Mouse (Mus musculus) macrophage (primary cell): ENCODE measurements around the gene Ndufb8. TPM values are rescaled to one million over a fixed set of nuclear protein-coding genes. Genes with fewer than 3 reads are reported as not detected.

Experiments
- H3K27ac ChIP-seq: fragments of 350-480 bp; formaldehyde crosslinking; 2 replicates; pipeline ENCODE4 v1.9.0; 2021
- H3K36me3 ChIP-seq: fragments of 350-480 bp; formaldehyde crosslinking; 2 replicates; pipeline ENCODE4 v1.9.0; 2021; ENCODE audit errors: inconsistent target
- H3K4me3 ChIP-seq: fragments of 350-480 bp; formaldehyde crosslinking; 2 replicates; pipeline ENCODE4 v1.9.0; 2021; ENCODE audit errors: inconsistent target
- H3K79me2 ChIP-seq: fragments of 350-480 bp; formaldehyde crosslinking; 2 replicates; pipeline ENCODE4 v1.9.0; 2021; ENCODE audit errors: inconsistent target
- WGBS: methylation state at CpG from one replicate; pipeline ENCODE4 v1.1.7; 2026; ENCODE audit warnings: inconsistent platforms; ENCODE audit not compliant: missing documents; 5-methylcytosine and 5-hydroxymethylcytosine counted together
- polyA plus RNA-seq: library from polyadenylated mRNA; stranded (reverse); fragments of 250-400 nt; gene quantifications from 3 replicates; pipeline ENCODE4 v1.2.4, GENCODE M21; 2018; ENCODE audit warnings: inconsistent platforms
- total RNA-seq, 78 experiments: library from RNA; depleted of rRNA; stranded (reverse); fragments of 250-400 nt; gene quantifications; 1 replicate in 9 of 78; 2 replicates in 24 of 78; 3 replicates in 43 of 78; 4 replicates in 2 of 78; pipeline ENCODE4 v1.2.4; 2018; ENCODE audit warnings: inconsistent platforms in 56 of 78

Gene Ndufb8
- 10 to 100 TPM; 11.6 to 87.2 (median 31.0) TPM for total RNA-seq (2018; cell fraction: chromatin; rRNA removed)
- total RNA-seq (2018; cell fraction: cytosol; rRNA removed) = 100 to 1,000 TPM; 185 to 301 (median 252) TPM
- 100 to 1,000 TPM in 3 of 26 experiments, 10 to 100 TPM in 23; 28.3 to 123 (median 56.3) TPM for total RNA-seq (2018; cell fraction: nucleus; rRNA removed)
- 162 to 351 TPM (median 235 TPM) in 3 replicates for polyA plus RNA-seq

DNA sequence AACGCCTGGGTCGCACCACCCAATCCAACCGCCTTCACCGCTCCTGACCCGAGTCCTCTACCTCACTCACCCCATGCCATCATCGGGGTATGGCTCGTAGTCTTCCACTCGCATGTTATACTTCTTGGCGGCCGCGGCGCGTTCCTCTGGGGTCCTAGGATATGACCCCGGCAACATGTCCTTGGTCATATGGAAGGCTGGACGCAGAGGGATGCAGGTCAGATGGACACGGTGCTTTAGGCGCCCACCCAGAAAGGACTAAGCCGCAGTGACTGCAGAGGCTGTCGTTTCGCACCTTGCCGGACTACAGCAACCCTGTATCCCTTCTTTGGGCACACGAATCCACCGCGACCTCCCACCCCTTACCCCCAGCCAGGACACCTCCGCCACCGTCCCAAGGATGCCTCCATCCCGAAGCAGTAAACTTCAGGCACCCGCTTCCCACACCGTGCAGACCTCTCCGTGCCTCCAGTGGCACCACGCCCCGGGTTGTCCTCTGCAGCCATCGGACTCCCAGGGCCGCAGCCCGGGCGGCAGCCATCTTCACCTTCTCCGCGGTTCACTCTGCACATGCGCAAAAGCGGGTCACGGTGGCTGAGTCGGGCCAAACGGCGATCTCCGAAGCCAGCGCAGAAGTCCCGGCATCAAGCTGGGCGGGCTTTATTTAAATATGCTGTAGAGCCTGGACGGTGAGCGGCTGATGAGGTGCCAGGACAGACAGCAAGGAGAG is at the start of gene Ndufb8:
Gene Ndufb8, minus strand, starts transcription at position 580 of the 730 bp plus-strand sequence.
- Histone ChIP-seq H3K27ac (peak within 1 kb of the TSS; percentile 79), H3K4me3 (peak within 1 kb of the TSS; percentile 99), H3K36me3 (peaks cover 35% of the 10 kb centered on the region), H3K79me2 (peaks cover 27% of the 10 kb centered on the region)
- WGBS = 1% methylated on average over 50 of the region's 50 CpGs

DNA sequence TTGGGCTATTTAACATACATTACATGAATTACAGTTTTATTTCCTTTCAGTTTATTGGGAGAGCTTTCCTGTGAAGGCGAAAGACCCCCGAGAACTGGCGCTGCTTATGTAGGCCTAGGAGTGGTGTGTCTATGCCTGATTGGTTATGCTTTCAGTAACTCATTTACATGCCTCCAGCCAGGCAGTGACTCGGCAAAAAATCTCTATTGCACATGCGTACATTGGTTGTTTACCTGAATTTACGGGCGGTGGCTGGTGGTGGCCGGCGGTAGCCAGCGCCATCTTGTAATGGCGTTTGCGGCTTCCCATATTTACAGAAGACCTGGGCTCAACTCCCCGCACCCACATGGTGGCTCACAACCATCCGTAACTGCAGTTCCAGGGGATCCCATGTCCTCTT is 38.9 kb upstream of the Ndufb8 start:
- WGBS = 96% methylated on average over 10 of the region's 14 CpGs
- H3K36me3 ChIP-seq = no peaks in the 10 kb centered on the region
- no peaks in the 10 kb centered on the region for H3K79me2 ChIP-seq
- H3K27ac ChIP-seq = no peak overlapping the region
- H3K4me3 ChIP-seq = no peak overlapping the region

- WGBS = 62% methylated on average over 6 of the region's 6 CpGs
- Histone ChIP-seq H3K79me2 (no peaks in the 10 kb centered on the region), H3K4me3 (no peak overlapping the region), H3K27ac (no peak overlapping the region), H3K36me3 (no peaks in the 10 kb centered on the region)
Observed at GRCm38 (mm10) chr19:44591638-44592037, 36.4 kb upstream of the Ndufb8 start.

- no peak overlapping the region for H3K4me3 ChIP-seq
- 29% methylated on average over 18 of the region's 18 CpGs for WGBS
- no peak overlapping the region for H3K27ac ChIP-seq
- H3K79me2 ChIP-seq = no peaks in the 10 kb centered on the region
- H3K36me3 ChIP-seq = no peaks in the 10 kb centered on the region
Observed at GRCm38 (mm10) chr19:44590992-44591391, 35.8 kb upstream of the Ndufb8 start.

GRCm38 (mm10) chr19:44589591-44590223 is 34.5 kb upstream of the Ndufb8 start:
- H3K36me3 ChIP-seq = no peaks in the 10 kb centered on the region
- whole genome bisulfite sequencing = 73% methylated on average over 7 of the region's 7 CpGs
- no peak overlapping the region for H3K4me3 ChIP-seq
- no peaks in the 10 kb centered on the region for H3K79me2 ChIP-seq
- no peak overlapping the region for H3K27ac ChIP-seq

DNA sequence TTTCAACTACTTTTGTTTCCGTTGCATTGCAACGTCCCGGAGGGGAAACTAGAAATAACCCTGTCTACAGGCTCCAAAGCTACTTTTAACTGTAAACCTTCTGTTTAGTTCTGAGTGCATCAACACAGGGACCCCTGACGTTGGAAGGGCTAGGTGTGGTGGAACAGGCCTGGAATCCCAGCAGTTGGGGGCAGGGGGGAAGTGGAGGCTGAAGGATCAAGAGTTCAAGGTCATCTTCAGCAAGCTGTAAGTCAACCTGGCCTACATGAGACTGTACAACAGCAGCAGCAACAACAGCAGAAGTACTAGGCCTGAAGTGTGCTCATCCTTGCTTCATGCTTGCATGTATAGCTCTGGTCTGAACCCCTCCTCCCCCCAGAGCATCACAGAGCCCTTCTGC is 32.8 kb upstream of the Ndufb8 start:
- Histone ChIP-seq H3K36me3 (no peaks in the 10 kb centered on the region), H3K4me3 (no peak overlapping the region), H3K27ac (no peak overlapping the region), H3K79me2 (no peaks in the 10 kb centered on the region)
- 56% methylated on average over 4 of the region's 4 CpGs for WGBS

DNA sequence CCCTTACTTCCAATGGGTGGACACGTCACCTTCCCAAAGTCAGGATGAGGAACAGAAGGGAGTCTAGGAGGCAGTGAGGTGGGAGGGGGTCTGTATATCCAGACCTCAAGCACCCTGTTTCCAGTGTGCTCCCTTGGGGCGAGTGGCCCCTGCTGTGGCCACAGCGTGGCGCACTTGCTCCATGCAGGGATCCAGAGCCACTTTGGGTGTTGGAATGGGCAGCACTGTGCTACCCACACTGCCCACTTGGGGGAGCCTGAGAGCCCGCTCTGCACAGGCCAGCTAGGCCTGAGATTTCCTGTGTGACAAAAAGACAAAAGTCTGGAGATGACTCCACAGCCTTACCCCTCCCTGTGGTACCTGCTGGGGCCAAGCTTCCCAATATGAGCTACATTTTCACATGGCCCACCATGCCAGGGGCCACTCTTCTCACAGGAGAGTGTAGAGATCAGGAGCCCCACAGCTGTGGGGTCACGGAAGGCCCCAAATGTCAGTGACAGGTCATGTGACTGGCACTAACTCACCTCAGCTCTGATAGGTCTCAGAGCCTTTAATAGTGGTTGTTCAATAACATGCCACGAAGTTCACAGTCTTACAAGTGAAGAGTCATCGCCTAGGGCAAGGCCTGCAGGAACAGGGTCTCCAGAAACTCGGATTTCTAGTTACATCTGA is 27.5 kb upstream of the Ndufb8 start:
- 39% methylated on average over 9 of the region's 9 CpGs for WGBS
- no peak overlapping the region for H3K4me3 ChIP-seq
- H3K36me3 ChIP-seq = no peaks in the 10 kb centered on the region
- no peak overlapping the region for H3K27ac ChIP-seq
- no peaks in the 10 kb centered on the region for H3K79me2 ChIP-seq

DNA sequence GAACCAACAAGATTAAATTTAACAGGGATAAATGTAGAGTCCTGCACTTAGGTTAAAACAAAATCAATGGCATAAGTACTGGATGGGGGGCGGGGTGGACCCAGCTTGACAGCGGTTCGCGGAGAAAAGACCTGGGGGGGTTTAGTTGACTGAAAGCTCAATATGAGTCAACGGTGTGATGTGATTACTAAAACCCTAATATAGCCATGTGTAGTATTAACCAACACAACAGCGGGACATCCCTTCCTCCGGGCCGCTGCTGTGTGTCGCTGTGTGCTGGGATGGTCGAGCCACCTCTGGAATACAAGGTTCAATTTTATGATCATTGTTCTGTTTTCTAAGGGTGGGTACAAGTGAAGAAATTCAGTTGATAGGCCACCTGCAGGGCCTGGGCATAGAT is 26.9 kb upstream of the Ndufb8 start:
- Histone ChIP-seq H3K27ac (no peak overlapping the region), H3K79me2 (no peaks in the 10 kb centered on the region), H3K36me3 (no peaks in the 10 kb centered on the region), H3K4me3 (no peak overlapping the region)
- 83% methylated on average over 10 of the region's 10 CpGs for whole genome bisulfite sequencing

DNA sequence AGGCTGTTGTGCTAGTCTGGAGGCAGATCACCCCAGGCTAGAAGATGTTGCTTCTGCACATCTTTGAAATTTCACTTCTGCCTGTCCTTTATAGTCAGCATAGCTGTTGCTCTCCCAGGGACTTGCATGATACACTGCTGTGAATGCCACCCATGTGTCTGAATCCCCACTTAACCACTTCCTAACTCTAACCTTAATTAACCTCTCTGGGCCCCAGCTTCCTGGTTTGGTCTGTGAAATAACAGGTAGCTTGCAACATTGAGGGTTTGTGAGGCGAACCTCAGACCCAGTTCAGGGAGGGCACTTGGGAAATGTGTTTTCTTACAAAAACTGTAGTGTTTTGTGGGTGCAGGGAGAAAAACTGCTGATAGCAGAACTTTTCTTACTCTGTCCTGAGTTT is 22.8 kb upstream of the Ndufb8 start:
- WGBS = 15% methylated on average over 1 of the region's 1 CpGs
- H3K4me3 ChIP-seq = no peak overlapping the region
- peaks cover 9% of the 10 kb centered on the region for H3K36me3 ChIP-seq
- H3K79me2 ChIP-seq = no peaks in the 10 kb centered on the region
- H3K27ac ChIP-seq = no peak overlapping the region

- H3K36me3 ChIP-seq = peaks cover 26% of the 10 kb centered on the region
- H3K79me2 ChIP-seq = no peaks in the 10 kb centered on the region
- no peak overlapping the region for H3K27ac ChIP-seq
- WGBS = 88% methylated on average over 7 of the region's 7 CpGs
- no peak overlapping the region for H3K4me3 ChIP-seq
Observed at GRCm38 (mm10) chr19:44576275-44576674, 21.0 kb upstream of the Ndufb8 start.

DNA sequence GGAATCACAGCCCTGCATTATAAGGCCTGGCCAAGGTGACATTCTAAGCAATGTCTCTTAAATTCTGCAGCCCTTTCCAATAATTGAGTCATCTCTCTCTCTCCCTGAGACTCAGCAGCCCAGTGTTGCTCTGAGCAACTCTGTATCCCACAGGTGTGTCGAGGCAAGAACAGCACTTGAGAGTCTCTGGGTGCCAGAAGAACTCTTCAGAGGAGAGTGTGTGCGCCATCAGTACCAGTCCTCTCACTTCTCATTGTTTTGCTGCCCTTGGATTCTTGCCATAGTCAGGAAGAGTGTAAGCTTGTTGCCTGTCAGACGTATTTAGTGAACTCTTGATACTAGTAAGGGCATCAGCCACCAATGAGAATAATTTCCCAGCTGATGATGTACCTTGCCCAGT is 12.5 kb upstream of the Ndufb8 start:
- Histone ChIP-seq H3K27ac (no peak overlapping the region), H3K79me2 (peaks cover 21% of the 10 kb centered on the region), H3K36me3 (peaks cover 74% of the 10 kb centered on the region), H3K4me3 (no peak overlapping the region)
- 94% methylated on average over 3 of the region's 3 CpGs for WGBS

GRCm38 (mm10) chr19:44564006-44564405 is 8.8 kb upstream of the Ndufb8 start:
- Histone ChIP-seq H3K27ac (no peak overlapping the region), H3K4me3 (no peak overlapping the region), H3K36me3 (peaks cover 37% of the 10 kb centered on the region), H3K79me2 (peaks cover 21% of the 10 kb centered on the region)
- WGBS = 97% methylated on average over 14 of the region's 14 CpGs

- Histone ChIP-seq H3K27ac (peak within 1 kb of the TSS; percentile 57), H3K36me3 (peaks cover 29% of the 10 kb centered on the region), H3K79me2 (peaks cover 21% of the 10 kb centered on the region), H3K4me3 (peak within 1 kb of the TSS; percentile 72)
- WGBS = under 1% methylated on average over 33 of the region's 33 CpGs
Observed at GRCm38 (mm10) chr19:44562652-44563206, 7.5 kb upstream of the Ndufb8 start, which contains the start of gene Hif1an. Gene Hif1an (plus strand): TSS chr19:44562850.

DNA sequence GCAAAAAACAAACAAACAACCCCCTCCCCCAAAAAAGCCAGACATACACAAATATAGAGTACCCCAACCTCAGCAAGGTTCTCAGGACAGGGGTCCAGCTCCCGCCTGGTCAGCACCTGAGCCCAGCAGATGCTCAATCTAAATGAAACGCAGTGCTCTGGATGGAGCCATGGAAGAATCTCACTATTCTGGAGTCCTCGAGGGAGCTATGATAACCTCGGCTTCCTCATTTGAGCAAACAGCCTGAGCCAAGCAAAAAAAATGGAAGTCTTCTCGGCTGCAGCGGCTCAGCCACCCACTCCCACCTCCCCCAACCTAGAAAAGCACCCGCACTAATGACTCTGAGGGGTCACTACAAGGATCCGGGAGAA is 765 bp downstream of the Ndufb8 start:
- peak overlapping the region; percentile 99 for H3K4me3 ChIP-seq
- H3K36me3 ChIP-seq = peaks cover 40% of the 10 kb centered on the region
- H3K27ac ChIP-seq = peak overlapping the region; percentile 79
- 6% methylated on average over 8 of the region's 8 CpGs for WGBS
- H3K79me2 ChIP-seq = peaks cover 27% of the 10 kb centered on the region
